Mouse (Mus musculus) limb, embryonic 12.5 days (tissue): ENCODE results near the gene Cmtm2a. TPM values are rescaled to one million over a fixed set of nuclear protein-coding genes. Genes with fewer than 3 reads are reported as not detected.
"Not testable (repeated sequence)": the region's sequence is repeated elsewhere in the genome, so short reads cannot be mapped to it uniquely, and the experiment has no call there.

Source experiments
- ATAC-seq: fragments of 200-750 bp; cut with Nextera tagmentation; 2 replicates; pipeline ENCODE4 v1.8.0; 2017; ENCODE audit warnings: low read depth, moderate TSS enrichment; ENCODE audit not compliant: insufficient number of reproducible peaks, insufficient read depth, low FRiP score, low TSS enrichment
- H3K27ac ChIP-seq: fragments of 300-500 bp; sonication (generic); 2 replicates; pipeline ENCODE4 v1.5.1; 2016; ENCODE audit warnings: mild to moderate bottlenecking, moderate library complexity
- H3K27me3 ChIP-seq: fragments of 300-500 bp; sonication (generic); 2 replicates; pipeline ENCODE4 v1.6.1; 2016; ENCODE audit warnings: mild to moderate bottlenecking, moderate library complexity
- H3K36me3 ChIP-seq: fragments of 300-500 bp; sonication (generic); 2 replicates; pipeline ENCODE4 v1.6.1; 2016; ENCODE audit warnings: mild to moderate bottlenecking, moderate library complexity
- H3K4me1 ChIP-seq: fragments of 300-500 bp; sonication (generic); replicated peaks from 2 replicates; pipeline ENCODE4 v1.6.1; 2016
- H3K4me2 ChIP-seq: fragments of 300-500 bp; sonication (generic); 2 replicates; pipeline ENCODE4 v1.6.1; 2016; ENCODE audit warnings: mild to moderate bottlenecking, moderate library complexity
- H3K4me3 ChIP-seq: fragments of 300-500 bp; sonication (generic); replicated peaks from 2 replicates; pipeline ENCODE4 v1.5.1; 2016; ENCODE audit warnings: mild to moderate bottlenecking
- H3K9ac ChIP-seq: fragments of 300-500 bp; sonication (generic); replicated peaks from 2 replicates; pipeline ENCODE4 v1.6.1; 2016; ENCODE audit warnings: mild to moderate bottlenecking, moderate library complexity
- H3K9me3 ChIP-seq: fragments of 300-500 bp; sonication (generic); 2 replicates; pipeline ENCODE4 v1.6.1; 2016; ENCODE audit warnings: mild to moderate bottlenecking, moderate library complexity
- WGBS: fragments of 180-500 bp; shearing (Covaris S2); methylation state at CpG from one replicate; pipeline ENCODE4 v1.1.7; 2016; 5-methylcytosine and 5-hydroxymethylcytosine counted together
- polyA plus RNA-seq: library from polyadenylated mRNA; unstranded; fragments of >200 nt; fragmentation: Nextera tagmentation; extraction: Ambion mirVana; gene quantifications from 2 replicates; pipeline ENCODE4 v1.2.1, GENCODE M21; 2016

The Cmtm2a gene
- polyA plus RNA-seq, 1 experiment from 2014 or later: not detected

- Histone ChIP-seq H3K4me2 (no peak overlapping the region), H3K27me3 (no peaks in the 10 kb centered on the region), H3K27ac (no peak overlapping the region), H3K36me3 (no peaks in the 10 kb centered on the region), H3K4me1 (no peaks in the 10 kb centered on the region), H3K4me3 (no peak overlapping the region), H3K9ac (no peak overlapping the region), H3K9me3 (no peaks in the 10 kb centered on the region)
- 85% methylated on average over 1 of the region's 1 CpGs for WGBS
- no peak for ATAC-seq
Measured at GRCm38 (mm10) chr8:104294396-104294795, 1.4 kb upstream of the Cmtm2a start.

- 90% methylated on average over 6 of the region's 6 CpGs for WGBS
- ATAC-seq: no peak
- no peaks in the 10 kb centered on the region for H3K4me1 ChIP-seq
Measured at GRCm38 (mm10) chr8:104268937-104269440, 24.0 kb downstream of the Cmtm2a start.

GRCm38 (mm10) chr8:104268368-104268767 lies 24.6 kb downstream of the Cmtm2a start:
- Histone ChIP-seq H3K4me2 (no peak overlapping the region), H3K4me3 (no peak overlapping the region), H3K4me1 (no peaks in the 10 kb centered on the region), H3K27me3 (no peaks in the 10 kb centered on the region), H3K9me3 (no peaks in the 10 kb centered on the region), H3K27ac (no peak overlapping the region), H3K36me3 (peaks cover 15% of the 10 kb centered on the region), H3K9ac (no peak overlapping the region)
- no peak for ATAC-seq

More at GRCm38 (mm10) chr8:104268937-104269440, 24.0 kb downstream of the Cmtm2a start:
- Histone ChIP-seq H3K4me2 (no peak overlapping the region), H3K9ac (no peak overlapping the region), H3K27ac (no peak overlapping the region), H3K9me3 (no peaks in the 10 kb centered on the region), H3K36me3 (peaks cover 9% of the 10 kb centered on the region), H3K4me3 (no peak overlapping the region), H3K27me3 (no peaks in the 10 kb centered on the region)

DNA sequence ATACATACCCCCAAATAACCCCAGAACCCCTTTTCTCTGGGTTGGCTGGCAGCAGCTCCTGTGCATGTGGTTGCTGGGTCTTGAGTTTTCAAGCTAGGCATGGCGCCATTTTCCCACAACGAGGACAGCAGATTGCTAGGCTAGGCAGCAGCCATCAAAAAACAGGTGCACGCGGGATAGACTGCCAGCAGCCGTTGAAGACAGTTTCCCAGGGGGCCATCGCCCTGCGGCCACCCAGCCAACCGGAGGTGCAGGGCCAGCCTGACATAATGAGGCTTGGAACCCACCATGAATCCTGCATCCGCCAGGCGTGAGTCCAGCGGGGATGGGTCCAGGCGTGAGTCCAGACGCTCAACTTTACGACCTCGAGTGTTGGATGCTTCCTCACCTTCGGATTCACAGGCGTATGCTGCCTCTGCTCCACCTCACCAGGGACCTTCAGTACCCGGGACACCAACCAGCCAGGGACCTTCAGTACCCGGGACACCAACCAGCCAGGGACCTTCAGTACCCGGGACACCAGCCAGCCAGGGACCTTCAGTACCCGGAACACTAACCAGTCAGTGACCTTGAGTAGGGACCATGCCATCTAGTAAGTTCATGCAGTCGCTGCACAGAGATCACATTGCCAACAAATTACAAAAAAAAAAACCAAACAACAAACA lies 28.6 kb downstream of the Cmtm2a start:
- H3K9me3 ChIP-seq, H3K4me1 ChIP-seq, H3K4me2 ChIP-seq, ATAC-seq, H3K27me3 ChIP-seq, H3K27ac ChIP-seq, H3K4me3 ChIP-seq, H3K9ac ChIP-seq: not testable (repeated sequence)
- peaks cover 39% of the 10 kb centered on the region for H3K36me3 ChIP-seq
- WGBS: 96% methylated on average over 22 of the region's 22 CpGs

- H3K9ac ChIP-seq, ATAC-seq, H3K4me2 ChIP-seq, H3K27me3 ChIP-seq, H3K4me1 ChIP-seq, H3K4me3 ChIP-seq, H3K27ac ChIP-seq, H3K9me3 ChIP-seq: not testable (repeated sequence)
- peaks cover 64% of the 10 kb centered on the region for H3K36me3 ChIP-seq
- 91% methylated on average over 5 of the region's 5 CpGs for WGBS
Measured at GRCm38 (mm10) chr8:104261802-104262201, 31.2 kb downstream of the Cmtm2a start.

GRCm38 (mm10) chr8:104253016-104253415 lies 40.0 kb downstream of the Cmtm2a start:
- Histone ChIP-seq H3K9me3 (0 out of 2 replicates have a peak, but pooled peaks cover under 1% of the 10 kb centered on the region), H3K36me3 (peaks cover 11% of the 10 kb centered on the region), H3K27ac (no peak overlapping the region), H3K9ac (no peak overlapping the region), H3K27me3 (no peaks in the 10 kb centered on the region), H3K4me2 (no peak overlapping the region), H3K4me1 (peaks cover 8% of the 10 kb centered on the region), H3K4me3 (no peak overlapping the region)
- ATAC-seq: no peak
- 90% methylated on average over 3 of the region's 3 CpGs for WGBS

DNA sequence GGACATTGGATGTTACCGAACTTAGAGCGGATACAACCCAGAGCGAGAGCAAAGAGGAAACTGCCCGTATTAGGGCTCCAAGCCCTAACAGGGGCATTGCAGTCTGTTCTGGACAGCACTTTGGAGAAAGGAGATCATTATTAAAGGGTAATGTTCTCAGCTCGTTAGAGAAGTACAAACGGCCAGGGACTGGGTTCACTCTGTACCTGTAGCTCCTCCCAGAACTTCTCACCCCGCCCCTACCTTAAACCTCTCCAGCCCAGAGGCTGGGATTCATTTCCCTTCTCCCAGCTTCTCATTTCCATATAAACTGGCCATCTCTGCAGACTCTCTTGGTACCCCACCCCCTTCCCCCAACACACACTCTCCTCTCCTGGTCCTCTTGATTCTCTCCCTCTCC lies 41.5 kb downstream of the Cmtm2a start:
- WGBS: under 1% methylated on average over 7 of the region's 7 CpGs
- H3K27ac ChIP-seq: peak overlapping the region; percentile 90
- no peaks in the 10 kb centered on the region for H3K9me3 ChIP-seq
- H3K4me3 ChIP-seq: peak overlapping the region; percentile 63
- no peaks in the 10 kb centered on the region for H3K36me3 ChIP-seq
- no peaks in the 10 kb centered on the region for H3K27me3 ChIP-seq
- peak; percentile 1; the same call in 1 of the 2 replicates for ATAC-seq
- H3K4me1 ChIP-seq: peaks cover 18% of the 10 kb centered on the region
- peak overlapping the region; percentile 70 for H3K9ac ChIP-seq
- H3K4me2 ChIP-seq: peak overlapping the region; percentile 76

DNA sequence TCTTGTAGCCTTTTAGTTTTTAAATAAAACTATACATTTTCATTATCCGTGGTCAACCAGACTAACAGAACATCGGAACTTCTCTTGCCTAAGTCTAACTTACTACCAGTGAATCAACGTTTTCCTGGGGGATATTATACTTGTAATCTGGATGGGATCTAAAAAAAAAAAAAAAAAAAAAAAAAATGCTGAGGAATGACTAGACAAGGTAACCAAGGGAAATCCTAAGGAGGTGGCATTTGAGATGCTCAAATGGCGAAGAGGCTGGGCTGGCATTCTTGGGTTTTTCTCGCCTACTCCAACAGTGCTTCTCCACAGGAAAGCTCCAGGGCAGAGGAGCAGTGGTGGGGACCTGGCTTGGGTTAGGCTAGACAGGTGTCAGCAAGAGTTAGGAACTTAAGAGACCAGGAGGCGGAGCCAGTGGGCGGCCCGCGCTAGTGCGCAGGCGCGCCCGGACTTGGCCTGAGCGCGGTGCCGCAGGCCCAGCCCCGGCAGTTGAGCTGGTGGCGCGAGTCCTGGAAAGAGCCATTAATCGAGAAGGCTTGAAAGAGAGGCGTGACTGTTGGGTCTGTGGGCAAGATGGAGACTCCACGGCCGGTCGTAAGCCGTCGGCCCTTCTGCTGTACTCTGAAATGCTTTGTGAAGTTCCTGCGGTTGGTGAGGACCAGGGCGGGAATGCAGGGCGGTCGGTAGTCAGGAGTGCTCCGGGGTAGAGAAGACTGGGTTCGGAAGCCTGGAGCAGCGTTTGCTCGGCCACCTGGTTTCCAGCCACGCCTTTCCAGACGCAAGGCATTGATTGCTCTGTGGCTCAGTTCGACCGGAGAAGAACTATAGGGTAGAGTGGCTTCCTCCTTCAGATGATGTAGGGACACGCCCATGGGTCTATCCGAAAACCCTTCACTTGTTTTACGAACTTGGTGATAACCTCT lies 42.3 kb downstream of the Cmtm2a start, which contains the start of gene Cklf:
TSS of gene Cklf (plus strand) at position 423 of the 929 bp plus-strand sequence.
- Histone ChIP-seq H3K27me3 (no peaks in the 10 kb centered on the region), H3K4me3 (peak within 1 kb of the TSS; percentile 63), H3K9me3 (no peaks in the 10 kb centered on the region), H3K36me3 (no peaks in the 10 kb centered on the region), H3K4me2 (peak within 1 kb of the TSS; percentile 76), H3K27ac (peak within 1 kb of the TSS; percentile 90), H3K4me1 (peaks cover 18% of the 10 kb centered on the region), H3K9ac (peak within 1 kb of the TSS; percentile 70)
- peak; percentile 86 for ATAC-seq
- WGBS: 4% methylated on average over 41 of the region's 41 CpGs

DNA sequence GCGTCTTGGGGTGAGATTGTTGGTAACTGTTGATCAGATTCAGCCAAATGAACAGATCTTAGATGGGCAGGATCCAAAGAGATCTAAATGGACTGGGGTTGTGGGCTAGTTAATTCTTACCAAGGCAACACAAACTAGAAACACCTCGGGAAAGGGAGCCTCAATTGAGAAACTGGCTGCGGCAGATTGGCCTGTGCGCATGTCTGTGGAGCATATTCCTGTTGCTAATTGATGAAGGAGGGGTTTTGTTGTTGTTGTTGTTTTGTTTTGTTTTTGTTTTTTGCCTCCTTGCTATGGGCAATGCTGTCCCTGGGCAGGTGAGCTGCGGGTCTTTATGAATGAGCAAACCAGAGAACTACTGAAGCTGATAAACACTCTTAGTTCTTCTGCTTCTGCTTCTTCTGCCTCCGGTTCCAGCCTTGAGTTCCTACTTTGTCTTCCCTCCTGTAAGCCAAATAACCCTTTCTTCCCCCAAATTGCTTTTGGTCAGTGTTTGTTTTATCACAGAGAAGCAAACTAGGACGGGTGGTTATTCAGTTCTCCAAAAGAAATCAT lies 43.5 kb downstream of the Cmtm2a start:
- 87% methylated on average over 7 of the region's 7 CpGs for WGBS

GRCm38 (mm10) chr8:104248276-104248675 lies 44.7 kb downstream of the Cmtm2a start, which contains the start of gene Tk2:
Gene Tk2, minus strand, starts transcription at chr8:104248558.
- ATAC-seq: peak; percentile 82
- Histone ChIP-seq H3K9me3 (no peaks in the 10 kb centered on the region), H3K4me1 (peaks cover 18% of the 10 kb centered on the region), H3K27me3 (no peaks in the 10 kb centered on the region), H3K27ac (no peak within 1 kb of the TSS), H3K9ac (peak within 1 kb of the TSS; percentile 71), H3K4me3 (peak within 1 kb of the TSS; percentile 82), H3K36me3 (peaks cover 10% of the 10 kb centered on the region; the same call in 1 of the 2 replicates), H3K4me2 (peak within 1 kb of the TSS; percentile 84)
- WGBS: under 1% methylated on average over 28 of the region's 28 CpGs

More for the DNA sequence above, 43.5 kb downstream of the Cmtm2a start:
- no peaks in the 10 kb centered on the region for H3K27me3 ChIP-seq
- no peak for ATAC-seq
- H3K4me2 ChIP-seq: no peak overlapping the region
- no peak overlapping the region for H3K27ac ChIP-seq
- H3K4me3 ChIP-seq: no peak overlapping the region
- peaks cover 18% of the 10 kb centered on the region for H3K4me1 ChIP-seq
- H3K9me3 ChIP-seq: no peaks in the 10 kb centered on the region
- H3K9ac ChIP-seq: no peak overlapping the region
- H3K36me3 ChIP-seq: peaks cover 8% of the 10 kb centered on the region; the same call in 1 of the 2 replicates

- Histone ChIP-seq H3K27me3 (no peaks in the 10 kb centered on the region), H3K27ac (no peak overlapping the region), H3K9ac (peak overlapping the region; percentile 71), H3K9me3 (no peaks in the 10 kb centered on the region), H3K4me1 (peaks cover 18% of the 10 kb centered on the region), H3K4me2 (peak overlapping the region; percentile 84), H3K4me3 (peak overlapping the region; percentile 82), H3K36me3 (peaks cover 13% of the 10 kb centered on the region)
- 4% methylated on average over 11 of the region's 11 CpGs for WGBS
- no peak for ATAC-seq
Measured at GRCm38 (mm10) chr8:104247908-104248275, 45.1 kb downstream of the Cmtm2a start.
